Mouse (Mus musculus) bone marrow macrophage, adult 2 months (primary cell): Measurements from ENCODE around the gene Iscu.

ENCODE experiments used
- CTCF ChIP-seq: IDR thresholded peaks from 2 replicates; pipeline ENCODE4 v1.5.1; 2012; ENCODE audit warnings: low read depth, mild to moderate bottlenecking, low read length, moderate library complexity
- POLR2A ChIP-seq: IDR thresholded peaks from 2 replicates; pipeline ENCODE4 v1.6.1; 2012; ENCODE audit warnings: mild to moderate bottlenecking, low read depth, low read length, borderline replicate concordance

DNA sequence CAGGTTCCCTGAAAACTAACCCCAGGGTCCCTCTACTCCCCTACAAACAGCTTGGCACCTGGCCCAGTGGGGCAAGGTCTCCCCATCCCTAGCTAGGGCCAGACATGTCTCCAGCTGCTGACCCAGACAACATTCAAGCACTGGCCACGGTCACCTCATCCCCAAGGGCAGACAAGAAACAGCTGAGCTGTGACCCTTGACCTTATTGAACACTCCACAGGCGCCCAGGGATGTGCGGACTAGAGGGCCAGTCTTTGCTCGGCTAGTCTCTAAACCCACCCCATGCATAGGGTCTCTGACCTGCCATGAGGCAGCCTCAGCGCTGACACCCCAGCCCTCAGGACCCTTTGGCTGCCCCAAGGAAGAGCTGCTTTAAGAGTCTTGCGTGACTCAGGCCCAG lies 16.1 kb downstream of the Iscu start:
- TF ChIP-seq POLR2A: no peak
- TF ChIP-seq CTCF: no peak
